Mouse (Mus musculus): ENCODE data around the gene Zfp513. TPM values are rescaled to one million over a fixed set of nuclear protein-coding genes. Genes with fewer than 3 reads are reported as not detected.

The Zfp513 gene
- total and polyA plus RNA-seq, 2 experiments, result 3.1 to 27.6 TPM

- H3K36me3 ChIP-seq (ENCODE audit: control insufficient read depth, insufficient read depth, low read length), result peaks cover 2% of the 10 kb centered on the region; the same call in 1 of the 2 replicates
- peak overlapping the region; percentile 79 for H3K9ac ChIP-seq (ENCODE audit: low read depth, low read length)
- peaks cover 3% of the 10 kb centered on the region; the same call in 1 of the 2 replicates for H3K4me1 ChIP-seq (ENCODE audit: control insufficient read depth, insufficient read depth, low read length)
- peaks cover 16% of the 10 kb centered on the region; the same call in 1 of the 2 replicates for H3K79me2 ChIP-seq (ENCODE audit: control insufficient read depth, insufficient read depth, low read length)
- DNase-seq (ENCODE audit: extremely low read depth, low read depth, low spot score), result peak; percentile 33
- peak overlapping the region; percentile 93 for H3K27ac ChIP-seq (replicated peaks; ENCODE audit: insufficient read depth, low read depth, low read length)
- H3K27me3 ChIP-seq (ENCODE audit: control insufficient read depth, insufficient read depth, low read length), result no peaks in the 10 kb centered on the region
- TF ChIP-seq CTCF (IDR thresholded peaks at IDR 0.05; ENCODE audit: low read depth, low read length), result no peak
- WGBS, result under 1% methylated on average over 25 of the region's 25 CpGs
- peak overlapping the region; percentile 91 for H3K4me3 ChIP-seq (ENCODE audit: insufficient read depth, low read depth, low read length)
These were observed 22.8 kb downstream of the Zfp513 start for GRCm38 (mm10) chr5:31179301-31179765.

- H3K27ac ChIP-seq (replicated peaks; ENCODE audit: insufficient read depth, low read depth, low read length), result no peak overlapping the region
- H3K4me1 ChIP-seq (ENCODE audit: control insufficient read depth, insufficient read depth, low read length), result no peaks in the 10 kb centered on the region
- H3K79me2 ChIP-seq (ENCODE audit: control insufficient read depth, insufficient read depth, low read length), result no peaks in the 10 kb centered on the region
- H3K4me3 ChIP-seq (ENCODE audit: insufficient read depth, low read depth, low read length), result no peak overlapping the region
- H3K36me3 ChIP-seq (ENCODE audit: control insufficient read depth, insufficient read depth, low read length), result peaks cover 84% of the 10 kb centered on the region
- TF ChIP-seq POLR2A (IDR thresholded peaks at IDR 0.05; ENCODE audit: extremely low read depth, insufficient read depth, low read length), result no peak
- WGBS, result 94% methylated on average over 4 of the region's 4 CpGs
- H3K9ac ChIP-seq (ENCODE audit: low read depth, low read length), result no peak overlapping the region
- DNase-seq (ENCODE audit: extremely low read depth, low read depth, low spot score), result no peak
- H3K27me3 ChIP-seq (ENCODE audit: control insufficient read depth, insufficient read depth, low read length), result no peaks in the 10 kb centered on the region
These were observed 33.5 kb downstream of the Zfp513 start for GRCm38 (mm10) chr5:31168630-31169029.

GRCm38 (mm10) chr5:31164878-31165277 lies 37.2 kb downstream of the Zfp513 start:
- Histone ChIP-seq H3K36me3 (ENCODE audit: control insufficient read depth, insufficient read depth, low read length) (peaks cover 74% of the 10 kb centered on the region), H3K4me3 (ENCODE audit: insufficient read depth, low read depth, low read length) (no peak overlapping the region), H3K27ac (replicated peaks; ENCODE audit: insufficient read depth, low read depth, low read length) (no peak overlapping the region), H3K4me1 (ENCODE audit: control insufficient read depth, insufficient read depth, low read length) (no peaks in the 10 kb centered on the region), H3K79me2 (ENCODE audit: control insufficient read depth, insufficient read depth, low read length) (no peaks in the 10 kb centered on the region), H3K9ac (ENCODE audit: low read depth, low read length) (no peak overlapping the region), H3K27me3 (ENCODE audit: control insufficient read depth, insufficient read depth, low read length) (no peaks in the 10 kb centered on the region)
- TF ChIP-seq CTCF (IDR thresholded peaks at IDR 0.05; ENCODE audit: low read depth, low read length), result no peak
- no peak for TF ChIP-seq POLR2A (IDR thresholded peaks at IDR 0.05; ENCODE audit: extremely low read depth, insufficient read depth, low read length)
- WGBS, result 98% methylated on average over 1 of the region's 1 CpGs
- no peak for DNase-seq (ENCODE audit: extremely low read depth, low read depth, low spot score)

- no peak overlapping the region for H3K9ac ChIP-seq (ENCODE audit: low read depth, low read length)
- DNase-seq (ENCODE audit: extremely low read depth, low read depth, low spot score), result no peak
- TF ChIP-seq POLR2A (IDR thresholded peaks at IDR 0.05; ENCODE audit: extremely low read depth, insufficient read depth, low read length), result no peak
- no peak for TF ChIP-seq CTCF (IDR thresholded peaks at IDR 0.05; ENCODE audit: low read depth, low read length)
- H3K27ac ChIP-seq (replicated peaks; ENCODE audit: insufficient read depth, low read depth, low read length), result no peak overlapping the region
- H3K27me3 ChIP-seq (ENCODE audit: control insufficient read depth, insufficient read depth, low read length), result no peaks in the 10 kb centered on the region
- H3K79me2 ChIP-seq (ENCODE audit: control insufficient read depth, insufficient read depth, low read length), result no peaks in the 10 kb centered on the region
- H3K4me1 ChIP-seq (ENCODE audit: control insufficient read depth, insufficient read depth, low read length), result no peaks in the 10 kb centered on the region
- H3K4me3 ChIP-seq (ENCODE audit: insufficient read depth, low read depth, low read length), result no peak overlapping the region
- H3K36me3 ChIP-seq (ENCODE audit: control insufficient read depth, insufficient read depth, low read length), result peaks cover 75% of the 10 kb centered on the region
These were observed 39.6 kb downstream of the Zfp513 start for GRCm38 (mm10) chr5:31162462-31162861.

- Histone ChIP-seq H3K4me1 (ENCODE audit: control insufficient read depth, insufficient read depth, low read length) (peaks cover 7% of the 10 kb centered on the region; the same call in 1 of the 2 replicates), H3K27ac (replicated peaks; ENCODE audit: insufficient read depth, low read depth, low read length) (peak within 1 kb of the TSS; percentile 30; the same call in 1 of the 2 replicates), H3K27me3 (ENCODE audit: control insufficient read depth, insufficient read depth, low read length) (no peaks in the 10 kb centered on the region), H3K4me3 (ENCODE audit: insufficient read depth, low read depth, low read length) (peak within 1 kb of the TSS; percentile 92), H3K79me2 (ENCODE audit: control insufficient read depth, insufficient read depth, low read length) (no peaks in the 10 kb centered on the region), H3K36me3 (ENCODE audit: control insufficient read depth, insufficient read depth, low read length) (peaks cover 20% of the 10 kb centered on the region), H3K9ac (ENCODE audit: low read depth, low read length) (peak within 1 kb of the TSS; percentile 75)
- DNase-seq (ENCODE audit: extremely low read depth, low read depth, low spot score), result peak; percentile 87
- TF ChIP-seq POLR2A (IDR thresholded peaks at IDR 0.05; ENCODE audit: extremely low read depth, insufficient read depth, low read length), result peak; percentile 48; the same call in 1 of the 2 replicates
- TF ChIP-seq CTCF (IDR thresholded peaks at IDR 0.05; ENCODE audit: low read depth, low read length), result no peak
- under 1% methylated on average over 19 of the region's 19 CpGs for WGBS
These were observed 48.0 kb downstream of the Zfp513 start, which contains the start of gene Mpv17 for GRCm38 (mm10) chr5:31154152-31154553. Gene Mpv17, minus strand, starts transcription at chr5:31154251.

- Histone ChIP-seq H3K4me3 (ENCODE audit: insufficient read depth, low read depth, low read length) (peak overlapping the region; percentile 92), H3K4me1 (ENCODE audit: control insufficient read depth, insufficient read depth, low read length) (peaks cover 7% of the 10 kb centered on the region; the same call in 1 of the 2 replicates), H3K9ac (ENCODE audit: low read depth, low read length) (peak overlapping the region; percentile 35), H3K27me3 (ENCODE audit: control insufficient read depth, insufficient read depth, low read length) (no peaks in the 10 kb centered on the region), H3K79me2 (ENCODE audit: control insufficient read depth, insufficient read depth, low read length) (no peaks in the 10 kb centered on the region), H3K36me3 (ENCODE audit: control insufficient read depth, insufficient read depth, low read length) (peaks cover 15% of the 10 kb centered on the region), H3K27ac (replicated peaks; ENCODE audit: insufficient read depth, low read depth, low read length) (no peak overlapping the region)
- WGBS, result 23% methylated on average over 6 of the region's 6 CpGs
- TF ChIP-seq POLR2A (IDR thresholded peaks at IDR 0.05; ENCODE audit: extremely low read depth, insufficient read depth, low read length) (no peak), CTCF (IDR thresholded peaks at IDR 0.05; ENCODE audit: low read depth, low read length) (no peak)
- no peak for DNase-seq (ENCODE audit: extremely low read depth, low read depth, low spot score)
These were observed 48.5 kb downstream of the Zfp513 start for GRCm38 (mm10) chr5:31153516-31154151.
